20 mouse cellular contexts compared by ENCODE assay signal in genomic region chr12:73521238-73521841, GRCm38 (mm10). TPM values are rescaled to one million over a fixed set of nuclear protein-coding genes. Genes with fewer than 3 reads are reported as not detected.
DNase-seq lines count a peak whose midpoint lies in the region; ATAC-seq and TF ChIP-seq lines count a peak whose summit lies in the region.
"Had no signal": no experiment of that assay in that cellular context is flagged by ENCODE, and none has a peak within 500 bp of the region (broad histone marks: within the 10 kb centered on the region; RNA-seq: fewer than 3 reads in every experiment).

No protein-coding gene starts in this region.

- no peak for TF ChIP-seq CTCF in lung, embryonic 14.5 days (IDR thresholded peaks at IDR 0.05; ENCODE audit: low read depth)

- 58% methylated on average over 15 of the region's 15 CpGs for WGBS in forebrain, embryonic 10.5 days
- WGBS in forebrain, embryonic 11.5 days: 64% methylated on average over 15 of the region's 15 CpGs
- 34% methylated on average over 15 of the region's 15 CpGs for WGBS in lung, embryonic 14.5 days
- WGBS in stomach, embryonic 16.5 days: 31% methylated on average over 15 of the region's 15 CpGs

- H3K4me3 ChIP-seq in forebrain, embryonic 10.5 days: no peak overlapping the region
- H3K4me3 ChIP-seq in forebrain, embryonic 11.5 days (ENCODE audit: low read depth, low read length): no peak overlapping the region
- no peak overlapping the region for H3K4me3 ChIP-seq in lung, embryonic 14.5 days (ENCODE audit: low read depth, low read length)
- no peak overlapping the region for H3K4me3 ChIP-seq in stomach, embryonic 16.5 days (replicated peaks; ENCODE audit: low read length)
- H3K4me3 ChIP-seq: heart, embryonic 12.5 days; midbrain, embryonic 15.5 days had no signal

- H3K9ac ChIP-seq in forebrain, embryonic 11.5 days (ENCODE audit: low read length): no peak overlapping the region
- no peak overlapping the region for H3K9ac ChIP-seq in lung, embryonic 14.5 days
- H3K9ac ChIP-seq in stomach, embryonic 16.5 days (ENCODE audit: low read length): no peak overlapping the region
- H3K9ac ChIP-seq: heart, embryonic 12.5 days; midbrain, embryonic 15.5 days had no signal

- H3K4me2 ChIP-seq in forebrain, embryonic 11.5 days (ENCODE audit: low read depth, low read length, severe bottlenecking): no peak overlapping the region
- H3K4me2 ChIP-seq in lung, embryonic 14.5 days: peak overlapping the region; percentile 21; the same call in 1 of the 2 replicates
- peak overlapping the region; percentile 7; the same call in 1 of the 2 replicates for H3K4me2 ChIP-seq in stomach, embryonic 16.5 days (ENCODE audit: low read depth, low read length)
- H3K4me2 ChIP-seq: heart, embryonic 12.5 days; midbrain, embryonic 15.5 days had no signal

- H3K9me3 ChIP-seq in forebrain, embryonic 10.5 days: no peaks in the 10 kb centered on the region
- H3K9me3 ChIP-seq in forebrain, embryonic 11.5 days (ENCODE audit: control insufficient read depth, low read length): no peaks in the 10 kb centered on the region
- no peaks in the 10 kb centered on the region for H3K9me3 ChIP-seq in lung, embryonic 14.5 days (ENCODE audit: low read depth, low read length)
- H3K9me3 ChIP-seq in stomach, embryonic 16.5 days (replicated peaks; ENCODE audit: control insufficient read depth, low read length): no peaks in the 10 kb centered on the region
- H3K9me3 ChIP-seq: G1E; heart, embryonic 12.5 days; midbrain, embryonic 15.5 days had no signal

- peaks cover 42% of the 10 kb centered on the region for H3K4me1 ChIP-seq in forebrain, embryonic 10.5 days
- no peaks in the 10 kb centered on the region for H3K4me1 ChIP-seq in forebrain, embryonic 11.5 days (replicated peaks; ENCODE audit: control insufficient read depth, insufficient read depth, low read length)
- H3K4me1 ChIP-seq in lung, embryonic 14.5 days (ENCODE audit: insufficient read depth): no peaks in the 10 kb centered on the region
- peaks cover 3% of the 10 kb centered on the region; the same call in 1 of the 2 replicates for H3K4me1 ChIP-seq in stomach, embryonic 16.5 days (ENCODE audit: control insufficient read depth, insufficient read depth, low read length)
- H3K4me1 ChIP-seq: midbrain, embryonic 15.5 days had no signal

- peaks cover 11% of the 10 kb centered on the region for H3K27me3 ChIP-seq in forebrain, embryonic 10.5 days (ENCODE audit: poor library complexity, severe bottlenecking)
- H3K27me3 ChIP-seq in forebrain, embryonic 11.5 days (ENCODE audit: control insufficient read depth, insufficient read depth, low read length): no peaks in the 10 kb centered on the region
- no peaks in the 10 kb centered on the region for H3K27me3 ChIP-seq in lung, embryonic 14.5 days (ENCODE audit: insufficient read depth, low read length)
- no peaks in the 10 kb centered on the region for H3K27me3 ChIP-seq in stomach, embryonic 16.5 days (ENCODE audit: control insufficient read depth, insufficient read depth, low read length)
- H3K27me3 ChIP-seq: heart, embryonic 12.5 days; midbrain, embryonic 15.5 days had no signal

- no peak for DNase-seq in forebrain, embryonic 10.5 days (ENCODE audit: extremely low spot score, low spot score)
- DNase-seq in forebrain, embryonic 11.5 days (ENCODE audit: low spot score): no peak
- DNase-seq in lung, embryonic 14.5 days: no peak
- no peak for DNase-seq in lung, adult 18-20 months
- peak; percentile 91 for DNase-seq in hindlimb bud, embryonic 11.5 days (ENCODE audit: extremely low spot score, low read depth, low spot score)
- DNase-seq in adrenal gland, postnatal 14 days: no peak
- no peak for DNase-seq in layer of hippocampus, postnatal 10 days (ENCODE audit: low spot score in 2 of 2)
- DNase-seq: cerebellum, postnatal 14 days; heart, postnatal 4 days; kidney, adult 2 months; lung, adult 2 months; spleen, adult 18-20 months; thymus, postnatal 25 days had no signal

- 0 out of 2 replicates have a peak overlapping the region, but pooled peaks have one; percentile 53 for H3K27ac ChIP-seq in forebrain, embryonic 10.5 days
- no peak overlapping the region for H3K27ac ChIP-seq in forebrain, embryonic 11.5 days (ENCODE audit: low read depth, low read length)
- no peak overlapping the region for H3K27ac ChIP-seq in lung, embryonic 14.5 days (ENCODE audit: low read depth)
- H3K27ac ChIP-seq in stomach, embryonic 16.5 days (ENCODE audit: low read length): no peak overlapping the region
- H3K27ac ChIP-seq: midbrain, embryonic 15.5 days had no signal

- H3K36me3 ChIP-seq in forebrain, embryonic 10.5 days (replicated peaks): no peaks in the 10 kb centered on the region
- H3K36me3 ChIP-seq in forebrain, embryonic 11.5 days (ENCODE audit: control insufficient read depth, insufficient read depth, low read length): no peaks in the 10 kb centered on the region
- H3K36me3 ChIP-seq in lung, embryonic 14.5 days (ENCODE audit: insufficient read depth): no peaks in the 10 kb centered on the region
- no peaks in the 10 kb centered on the region for H3K36me3 ChIP-seq in stomach, embryonic 16.5 days (ENCODE audit: control insufficient read depth, insufficient read depth, low read length)
- H3K36me3 ChIP-seq: G1E; heart, embryonic 12.5 days; midbrain, embryonic 15.5 days had no signal

- no peak for ATAC-seq in forebrain, embryonic 11.5 days (replicated peaks; ENCODE audit: low FRiP score)
- no peak for ATAC-seq in lung, embryonic 14.5 days (ENCODE audit: insufficient read depth)
- no peak for ATAC-seq in stomach, embryonic 16.5 days (ENCODE audit: insufficient read depth, low FRiP score)
- ATAC-seq: CD4-positive, CD25-positive, alpha-beta regulatory T cell, adult 4 months; forebrain, embryonic 14.5 days; hindbrain, embryonic 16.5 days; midbrain, embryonic 15.5 days had no signal

RNA-seq across cellular contexts. Expression of gene Tmem30b, which starts 24.9 kb away (rescaled TPM):
- 3.8 and 5.0 TPM in 2 replicates for polyA plus RNA-seq in forebrain, embryonic 10.5 days (2016; fragmentation: Nextera tagmentation; extraction: Ambion mirVana)
- 2.4 and 3.4 TPM in 2 replicates for polyA plus RNA-seq in forebrain, embryonic 11.5 days (2014; fragmentation: Nextera tagmentation; extraction: Ambion mirVana)
- polyA plus RNA-seq in lung, embryonic 14.5 days (2014; fragmentation: Nextera tagmentation; extraction: Ambion mirVana): 4.0 and 5.1 TPM in 2 replicates
- 38.6 and 42.7 TPM in 2 replicates for polyA plus RNA-seq in stomach, embryonic 16.5 days (2015; fragmentation: Nextera tagmentation; extraction: Ambion mirVana)
- 0.64 and 3.1 TPM in 2 replicates for total RNA-seq in adrenal gland, postnatal 14 days (2021)
- under 1 TPM in 1 of 2 experiments, not detected in 1; 0.13 TPM for total RNA-seq in layer of hippocampus, postnatal 10 days (2021)
- polyA plus RNA-seq: G1E had no signal
